Mouse (Mus musculus) hematopoietic stem cell, adult 5-6 weeks (primary cell): ENCODE results near the gene Uts2. TPM values are rescaled to one million over a fixed set of nuclear protein-coding genes. Genes with fewer than 3 reads are reported as not detected.
A peak's percentile ranks its signal among the peaks of the same experiment; 100 is the strongest.

Experiments used
- ATAC-seq, 2 experiments: fragments of 125-278 bp in 1 of 2; replicated peaks in 1 of 2; 2 replicates each; pipeline ENCODE4 v1.8.0; 2016 to 2017; ENCODE audit warnings: inconsistent platforms in 2 of 2, mild to moderate bottlenecking in 2 of 2, moderate number of reproducible peaks in 2 of 2, low read depth in 1 of 2, moderate TSS enrichment in 1 of 2; ENCODE audit not compliant: low FRiP score in 2 of 2, poor library complexity in 2 of 2, severe bottlenecking in 2 of 2, insufficient read depth in 1 of 2, low TSS enrichment in 1 of 2
- total RNA-seq: library from RNA; stranded (forward); fragments of 172-1452, 232-1000 nt; gene quantifications from 2 replicates; pipeline ENCODE4 v1.2.3, GENCODE M21; 2017

The Uts2 gene
- total RNA-seq = not detected in 2 replicates

GRCm38 (mm10) chr4:150996797-150997196 is at the start of gene Uts2:
TSS of gene Uts2 (plus strand) at chr4:150997097.
- no peak for ATAC-seq

GRCm38 (mm10) chr4:150950972-150951371 is 45.9 kb upstream of the Uts2 start:
- no peak for ATAC-seq

DNA sequence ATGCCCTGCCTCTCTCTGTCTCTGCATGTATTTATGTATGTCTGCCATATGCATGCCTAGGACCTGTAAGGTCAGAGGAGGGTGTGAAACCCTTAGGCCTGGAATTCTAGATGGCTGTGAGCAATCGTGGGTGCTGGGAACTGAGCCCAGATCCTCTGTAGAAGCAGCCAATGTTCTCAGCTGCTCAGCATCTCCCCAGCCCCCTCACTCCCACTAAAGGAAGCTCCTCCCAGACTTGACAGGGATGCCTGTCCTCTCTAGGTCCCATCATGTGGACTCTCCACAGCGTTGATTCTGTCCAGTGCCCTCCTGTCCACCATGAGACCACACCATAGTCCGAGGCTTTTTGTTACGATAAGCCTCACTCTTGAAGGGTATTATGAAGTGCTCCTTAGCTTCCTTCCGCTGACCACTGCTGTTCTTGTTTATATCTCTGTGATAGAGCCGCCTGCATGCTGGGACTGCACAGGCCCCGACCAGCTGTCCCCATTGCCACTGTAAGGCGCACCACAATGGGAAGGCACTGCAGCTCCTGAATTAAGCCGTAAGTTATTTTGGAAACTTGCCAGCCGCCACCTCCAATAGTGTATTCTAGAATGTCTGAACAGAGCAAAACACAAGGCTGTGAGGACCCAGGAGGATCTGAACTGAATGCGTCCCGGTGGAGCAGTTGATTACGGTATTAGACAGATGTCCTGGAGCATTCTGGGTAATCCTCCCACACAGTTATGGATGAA is 40.4 kb upstream of the Uts2 start:
- ATAC-seq = no peak

DNA sequence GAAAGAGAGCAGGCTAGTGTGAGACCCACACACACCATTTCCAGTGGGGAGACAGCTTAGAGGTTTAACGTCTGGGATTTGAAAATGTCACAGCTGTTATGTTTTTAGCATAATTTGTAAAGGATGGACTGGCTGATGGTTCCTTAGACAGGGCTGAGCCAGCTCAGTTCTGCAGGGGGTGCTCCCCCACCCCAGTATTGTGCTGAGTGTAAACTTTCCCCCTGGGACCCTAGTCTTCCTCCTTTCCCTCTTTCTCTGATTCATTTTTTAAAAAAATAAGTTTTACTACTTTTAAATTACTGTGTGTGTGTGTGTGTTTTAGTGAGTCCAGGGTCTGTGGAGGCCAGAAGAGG is 39.8 kb upstream of the Uts2 start:
- ATAC-seq = no peak

DNA sequence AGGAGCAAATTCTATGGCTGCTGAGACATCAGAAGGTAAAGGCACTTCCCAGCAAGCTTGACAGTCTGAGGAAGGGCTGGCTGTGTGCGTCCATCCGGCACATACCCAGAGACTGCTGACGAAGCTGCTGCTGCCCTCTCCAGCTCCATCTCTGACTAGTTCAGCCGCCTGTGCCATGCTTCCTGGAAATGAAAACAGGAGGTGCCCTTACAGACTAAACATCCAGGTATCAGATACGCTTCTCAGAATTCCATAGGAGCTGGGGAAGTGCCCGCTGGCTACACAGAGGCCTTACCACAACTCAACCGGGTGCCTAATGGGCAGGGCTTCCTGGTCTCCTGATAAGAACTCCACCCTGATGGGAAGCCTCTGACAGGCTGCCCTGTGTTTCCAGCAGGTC is 38.4 kb upstream of the Uts2 start:
- no peak for ATAC-seq

GRCm38 (mm10) chr4:150962231-150962630 is 34.7 kb upstream of the Uts2 start:
- ATAC-seq = no peak

DNA sequence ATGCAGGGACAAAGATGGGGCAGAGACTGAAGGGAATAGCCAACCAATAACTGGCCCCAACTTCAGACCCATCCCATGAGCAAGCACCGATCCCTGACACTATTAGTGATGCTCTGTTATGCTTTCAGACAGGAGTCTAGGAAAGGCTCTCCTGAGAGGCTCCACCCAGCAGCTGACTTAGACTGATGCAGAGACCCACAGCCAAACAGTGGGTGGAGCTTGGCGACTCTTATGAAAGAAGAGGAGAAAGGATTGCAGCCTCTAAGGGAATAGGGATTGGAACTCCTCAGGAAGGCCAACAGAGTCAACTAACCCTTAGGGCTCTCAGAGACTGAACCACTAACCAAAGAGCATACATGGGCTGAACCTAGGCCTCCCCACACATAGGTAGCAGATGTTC is 33.2 kb upstream of the Uts2 start:
- ATAC-seq = no peak

- ATAC-seq = peak; percentile 81 to 89
Measured at GRCm38 (mm10) chr4:150964635-150965554, 32.0 kb upstream of the Uts2 start.

- ATAC-seq = no peak
Measured at GRCm38 (mm10) chr4:150965555-150965951, 31.3 kb upstream of the Uts2 start.

DNA sequence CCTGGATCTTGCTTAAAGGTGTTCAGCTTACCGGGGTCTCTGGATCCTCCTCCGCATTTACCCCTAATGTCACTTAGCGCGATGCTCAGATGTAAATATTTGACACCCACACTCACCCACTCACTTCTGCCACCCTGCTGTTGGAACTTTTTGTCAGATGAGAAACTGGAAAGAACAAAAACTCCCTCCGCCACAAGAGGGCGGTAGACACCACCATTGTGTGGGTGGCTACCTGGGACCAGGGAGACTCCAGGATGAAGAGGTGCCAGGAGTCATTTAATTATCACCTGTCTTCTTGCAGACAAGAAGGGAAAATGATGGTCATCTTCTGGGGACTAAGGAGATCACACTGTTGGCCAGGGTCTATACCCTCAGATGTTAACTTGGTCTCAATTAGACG is 30.3 kb upstream of the Uts2 start:
- ATAC-seq = peak in 1 of 2 experiments; percentile 39; a peak in 2 of 4 replicates

DNA sequence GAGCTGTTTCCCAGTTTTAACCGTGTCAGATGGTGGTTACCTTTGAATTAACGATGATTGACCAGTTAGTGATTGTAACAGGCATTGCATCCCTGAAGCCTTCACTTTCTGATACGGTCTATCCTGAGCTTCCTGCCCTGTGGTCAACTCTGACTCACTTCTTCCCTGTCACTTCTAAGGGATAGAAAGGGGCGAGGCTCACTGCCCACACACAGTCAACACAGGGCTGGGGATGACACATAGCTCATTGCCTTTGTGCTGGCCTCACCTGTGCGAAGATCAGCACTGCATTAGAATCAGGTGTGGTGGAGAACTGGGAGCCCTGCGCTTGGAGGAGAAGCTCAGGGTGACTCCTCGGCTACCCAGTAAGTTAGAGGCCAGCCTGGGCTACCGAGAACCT is 27.9 kb upstream of the Uts2 start:
- no peak for ATAC-seq

GRCm38 (mm10) chr4:150973264-150973663 is 23.6 kb upstream of the Uts2 start:
- ATAC-seq = no peak

DNA sequence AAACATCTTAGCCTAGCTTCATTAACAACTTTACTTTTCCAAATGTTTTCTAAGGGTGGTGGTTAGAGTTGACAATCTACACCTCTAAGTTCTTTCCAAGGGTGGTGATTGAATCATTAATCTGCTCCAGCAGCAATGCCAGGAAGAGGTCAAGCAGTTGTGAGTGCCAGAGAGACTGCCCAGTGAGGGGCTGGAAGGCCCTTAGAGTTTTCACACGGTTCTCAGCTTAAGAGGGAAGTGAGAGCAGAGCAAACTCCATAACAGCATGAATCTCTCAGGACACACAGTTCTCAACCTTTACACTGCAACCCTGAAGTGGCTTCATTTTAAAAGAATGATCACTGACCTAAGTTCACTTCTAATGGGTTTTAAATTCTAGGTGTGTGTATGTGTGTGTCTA is 21.8 kb upstream of the Uts2 start:
- ATAC-seq = no peak

GRCm38 (mm10) chr4:150978156-150978910 is 18.6 kb upstream of the Uts2 start:
- no peak for ATAC-seq

DNA sequence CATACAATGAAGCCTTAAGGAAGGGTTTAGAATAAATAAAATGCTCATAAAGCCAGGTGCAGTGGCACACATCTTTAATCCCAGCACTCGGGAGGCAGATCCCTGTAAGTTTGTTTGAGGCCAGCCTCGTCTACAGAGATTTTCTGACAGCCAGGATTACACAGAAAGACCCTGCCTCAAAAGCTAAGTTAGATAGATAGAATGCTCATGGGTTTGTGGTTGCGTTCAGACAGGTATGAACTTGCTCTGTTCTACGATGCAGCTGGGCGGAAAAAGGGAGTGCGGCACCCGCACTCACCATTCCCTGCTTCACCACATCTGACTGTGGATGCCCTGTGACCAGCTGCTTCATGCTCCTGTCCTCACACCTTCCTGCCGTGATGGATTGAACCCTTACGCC is 17.4 kb upstream of the Uts2 start:
- no peak for ATAC-seq

- no peak for ATAC-seq
Measured at GRCm38 (mm10) chr4:150980153-150980552, 16.7 kb upstream of the Uts2 start.

GRCm38 (mm10) chr4:150990148-150990547 is 6.7 kb upstream of the Uts2 start:
- ATAC-seq = no peak

DNA sequence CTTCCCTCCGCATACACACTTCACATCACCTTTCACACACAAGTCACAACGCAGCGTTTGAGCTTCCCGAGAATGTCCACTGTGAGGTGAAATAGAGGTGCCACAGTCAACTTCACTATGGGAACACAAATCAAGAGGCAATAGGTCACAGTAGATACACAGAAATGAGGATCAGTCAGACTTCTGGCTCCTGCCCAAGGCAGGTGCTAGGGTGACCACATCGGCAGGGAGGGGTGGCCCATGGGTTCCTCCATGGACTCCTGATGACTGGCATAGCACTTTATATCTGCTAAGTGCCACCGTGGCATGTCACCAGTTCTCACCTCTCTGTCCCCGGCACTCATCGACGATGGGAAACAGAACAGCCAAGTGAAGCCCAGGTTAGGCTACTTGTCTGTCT is 1.7 kb downstream of the Uts2 start:
- no peak for ATAC-seq
